Mouse (Mus musculus) megakaryocyte, embryonic 14.5 days (primary cell): ENCODE results near the gene Rtn4ip1. TPM values are rescaled to one million over a fixed set of nuclear protein-coding genes. Genes with fewer than 3 reads are reported as not detected.

Source experiments
- H3K27me3 ChIP-seq: replicated peaks from 2 replicates; pipeline ENCODE3; 2012; ENCODE audit warnings: inconsistent platforms
- H3K36me3 ChIP-seq: replicated peaks from 2 replicates; pipeline ENCODE3; 2012; ENCODE audit warnings: low read length, inconsistent platforms, mixed read lengths
- H3K4me1 ChIP-seq: 2 replicates; pipeline ENCODE4 v1.6.1; 2012; ENCODE audit warnings: inconsistent platforms
- H3K4me3 ChIP-seq: replicated peaks from 2 replicates; pipeline ENCODE3; 2012; ENCODE audit warnings: moderate library complexity, mild to moderate bottlenecking, inconsistent platforms
- H3K9me3 ChIP-seq: 2 replicates; pipeline ENCODE4 v1.6.1; 2012; ENCODE audit warnings: inconsistent platforms
- FLI1 ChIP-seq: IDR thresholded peaks from 2 replicates; pipeline ENCODE4 v1.6.1; 2012; ENCODE audit warnings: low read length, inconsistent platforms, mixed read lengths
- GATA1 ChIP-seq: IDR thresholded peaks from 3 replicates; pipeline ENCODE4 v1.6.1; 2012; ENCODE audit warnings: mixed read lengths, low read length, inconsistent platforms, borderline replicate concordance
- polyA plus RNA-seq: library from polyadenylated mRNA; stranded (reverse); fragments of >175 nt; gene quantifications from 2 replicates; pipeline ENCODE4 v1.2.3, GENCODE M21; 2012; ENCODE audit warnings: low replicate concordance; ENCODE audit not compliant: insufficient read depth

Rtn4ip1 gene
- polyA plus RNA-seq = 2.1 TPM in 1 of 2 replicates, not detected in the other

DNA sequence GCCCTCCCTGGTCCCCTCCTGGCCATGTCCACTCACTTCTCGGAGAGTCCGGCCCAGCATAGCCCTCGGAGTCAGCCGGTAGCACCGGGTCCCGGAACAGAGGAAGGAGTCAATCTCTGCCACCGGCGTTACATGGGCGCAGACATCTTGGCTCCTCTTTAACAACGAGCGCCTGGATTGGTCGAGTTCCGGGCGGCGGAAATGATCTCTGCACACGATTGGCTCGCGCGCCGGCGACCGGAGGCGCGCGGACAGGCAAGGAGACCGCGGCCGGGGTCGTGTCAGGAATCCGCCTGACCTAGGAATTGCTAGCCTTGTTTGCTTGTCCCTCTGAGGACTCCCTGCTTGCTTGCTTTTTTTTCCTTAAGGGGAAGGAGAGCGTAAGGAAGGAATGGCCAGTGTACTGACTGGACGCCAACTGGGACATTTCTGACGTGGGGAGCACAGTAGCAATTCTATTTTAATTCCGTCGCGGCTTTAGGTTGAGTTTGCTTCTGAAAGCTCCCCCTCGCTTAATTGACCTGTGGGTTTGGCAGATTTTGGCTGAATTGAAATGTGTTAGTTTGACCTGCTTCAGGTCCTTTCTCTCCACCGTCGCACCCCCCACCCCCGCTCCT is at the start of gene Rtn4ip1, which contains the start of gene Qrsl1:
Rtn4ip1 (plus strand) TSS at position 230 of the 617 bp plus-strand sequence.
Qrsl1 (minus strand) TSS at position 168 of the 617 bp plus-strand sequence.
- Histone ChIP-seq H3K27me3 (no peaks in the 10 kb centered on the region), H3K36me3 (peaks cover 11% of the 10 kb centered on the region), H3K9me3 (no peaks in the 10 kb centered on the region), H3K4me3 (peak within 1 kb of the TSS; percentile 98), H3K4me1 (peaks cover 35% of the 10 kb centered on the region)
- TF ChIP-seq GATA1 (no peak), FLI1 (peak; percentile 43; the same call in 1 of the 2 replicates)

GRCm38 (mm10) chr10:43851898-43852297 is 49.7 kb upstream of the Rtn4ip1 start:
- Histone ChIP-seq H3K36me3 (peaks cover 15% of the 10 kb centered on the region), H3K27me3 (no peaks in the 10 kb centered on the region), H3K4me3 (no peak overlapping the region), H3K9me3 (peaks cover 27% of the 10 kb centered on the region), H3K4me1 (peaks cover 28% of the 10 kb centered on the region)
- TF ChIP-seq FLI1 (no peak; the same call in 1 of the 2 replicates), GATA1 (no peak)

DNA sequence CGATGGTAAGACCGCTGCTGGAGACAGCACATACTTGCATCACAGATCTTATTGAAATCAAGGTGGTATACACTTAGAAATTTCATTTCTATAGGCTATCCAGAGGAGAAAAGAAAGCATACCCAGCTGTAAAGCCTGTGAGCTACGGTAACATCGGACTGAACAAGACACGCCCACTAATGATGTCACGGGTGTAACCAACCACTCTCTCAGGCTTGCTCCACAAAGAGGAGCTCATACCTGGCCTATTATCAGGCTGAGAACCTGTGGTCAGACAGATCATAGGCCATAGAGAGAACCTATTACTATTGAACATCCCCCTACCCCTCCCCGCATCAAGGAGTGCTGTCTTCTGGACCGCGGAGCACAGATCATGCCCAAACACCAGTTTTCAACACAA is 45.7 kb upstream of the Rtn4ip1 start:
- peak overlapping the region; percentile 62 for H3K4me3 ChIP-seq
- H3K9me3 ChIP-seq = peaks cover 27% of the 10 kb centered on the region
- TF ChIP-seq FLI1 = no peak
- no peak for TF ChIP-seq GATA1
- H3K36me3 ChIP-seq = peaks cover 15% of the 10 kb centered on the region
- H3K27me3 ChIP-seq = no peaks in the 10 kb centered on the region
- peaks cover 27% of the 10 kb centered on the region for H3K4me1 ChIP-seq

GRCm38 (mm10) chr10:43856351-43856750 is 45.3 kb upstream of the Rtn4ip1 start:
- TF ChIP-seq GATA1 (no peak; the same call in 2 of the 3 replicates), FLI1 (no peak)
- Histone ChIP-seq H3K27me3 (no peaks in the 10 kb centered on the region), H3K9me3 (peaks cover 27% of the 10 kb centered on the region), H3K4me1 (peaks cover 23% of the 10 kb centered on the region), H3K36me3 (peaks cover 15% of the 10 kb centered on the region), H3K4me3 (peak overlapping the region; percentile 62)

- Histone ChIP-seq H3K27me3 (no peaks in the 10 kb centered on the region), H3K4me1 (peaks cover 23% of the 10 kb centered on the region), H3K36me3 (peaks cover 6% of the 10 kb centered on the region), H3K4me3 (no peak overlapping the region), H3K9me3 (peaks cover 13% of the 10 kb centered on the region)
- no peak for TF ChIP-seq GATA1
- TF ChIP-seq FLI1 = no peak
Measured at GRCm38 (mm10) chr10:43870752-43871151, 30.9 kb upstream of the Rtn4ip1 start.

DNA sequence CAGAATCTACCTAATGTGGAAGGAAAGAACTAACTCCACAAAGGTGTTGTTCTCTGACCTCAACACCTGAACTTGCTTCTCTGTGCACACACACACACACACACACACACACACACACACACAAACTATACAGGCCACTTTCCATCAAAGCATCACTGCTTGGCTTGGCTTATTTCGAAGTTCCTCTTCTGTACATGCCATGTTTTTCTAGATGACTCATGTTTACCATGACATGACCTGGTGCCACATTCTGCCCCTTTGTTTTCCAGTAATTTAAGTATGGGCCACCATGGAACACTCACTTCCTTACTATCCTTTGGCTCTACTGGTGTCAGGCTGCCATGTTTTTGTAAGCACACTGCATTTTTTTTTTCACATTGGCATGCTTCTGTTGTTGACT is 30.1 kb upstream of the Rtn4ip1 start:
- H3K4me1 ChIP-seq = peaks cover 17% of the 10 kb centered on the region
- H3K9me3 ChIP-seq = peaks cover 13% of the 10 kb centered on the region
- no peak overlapping the region for H3K4me3 ChIP-seq
- H3K36me3 ChIP-seq = peaks cover 12% of the 10 kb centered on the region
- TF ChIP-seq GATA1 (no peak), FLI1 (no peak)
- H3K27me3 ChIP-seq = no peaks in the 10 kb centered on the region

DNA sequence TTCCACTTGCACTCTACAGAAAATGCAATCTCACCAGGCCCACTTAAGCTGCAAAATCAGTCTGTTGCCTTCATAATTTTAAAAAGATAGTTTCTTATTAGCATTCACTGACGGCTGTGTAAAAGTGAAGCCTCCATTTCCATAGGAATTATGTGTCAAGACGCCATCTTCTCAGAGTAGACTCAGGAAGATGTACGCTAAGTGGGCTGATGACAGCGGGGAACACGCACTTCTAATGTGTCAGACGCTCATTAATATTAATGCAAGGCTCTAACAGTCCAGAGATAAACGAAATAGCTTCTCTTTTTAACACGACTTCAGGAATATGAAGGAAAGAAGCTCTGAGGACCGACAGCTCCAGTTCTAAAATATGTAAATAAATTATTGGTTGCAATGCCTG is 13.9 kb upstream of the Rtn4ip1 start:
- no peak for TF ChIP-seq GATA1
- Histone ChIP-seq H3K36me3 (peaks cover 68% of the 10 kb centered on the region), H3K4me1 (peaks cover 13% of the 10 kb centered on the region), H3K4me3 (no peak overlapping the region), H3K27me3 (no peaks in the 10 kb centered on the region), H3K9me3 (no peaks in the 10 kb centered on the region)

GRCm38 (mm10) chr10:43888976-43889375 is 12.6 kb upstream of the Rtn4ip1 start:
- TF ChIP-seq FLI1 = no peak
- no peak for TF ChIP-seq GATA1
- H3K36me3 ChIP-seq = peaks cover 77% of the 10 kb centered on the region
- peaks cover 13% of the 10 kb centered on the region for H3K4me1 ChIP-seq
- H3K9me3 ChIP-seq = no peaks in the 10 kb centered on the region
- no peaks in the 10 kb centered on the region for H3K27me3 ChIP-seq
- H3K4me3 ChIP-seq = no peak overlapping the region

GRCm38 (mm10) chr10:43892971-43893370 is 8.6 kb upstream of the Rtn4ip1 start:
- Histone ChIP-seq H3K9me3 (no peaks in the 10 kb centered on the region), H3K4me1 (peaks cover 9% of the 10 kb centered on the region), H3K36me3 (peaks cover 72% of the 10 kb centered on the region), H3K27me3 (no peaks in the 10 kb centered on the region), H3K4me3 (no peak overlapping the region)
- no peak for TF ChIP-seq GATA1
- no peak for TF ChIP-seq FLI1

GRCm38 (mm10) chr10:43896065-43896464 is 5.5 kb upstream of the Rtn4ip1 start:
- no peak for TF ChIP-seq GATA1
- no peak for TF ChIP-seq FLI1
- no peaks in the 10 kb centered on the region for H3K9me3 ChIP-seq
- H3K4me3 ChIP-seq = no peak overlapping the region
- H3K27me3 ChIP-seq = no peaks in the 10 kb centered on the region
- H3K36me3 ChIP-seq = peaks cover 49% of the 10 kb centered on the region
- peaks cover 21% of the 10 kb centered on the region for H3K4me1 ChIP-seq
